In the genomic region with DNA sequence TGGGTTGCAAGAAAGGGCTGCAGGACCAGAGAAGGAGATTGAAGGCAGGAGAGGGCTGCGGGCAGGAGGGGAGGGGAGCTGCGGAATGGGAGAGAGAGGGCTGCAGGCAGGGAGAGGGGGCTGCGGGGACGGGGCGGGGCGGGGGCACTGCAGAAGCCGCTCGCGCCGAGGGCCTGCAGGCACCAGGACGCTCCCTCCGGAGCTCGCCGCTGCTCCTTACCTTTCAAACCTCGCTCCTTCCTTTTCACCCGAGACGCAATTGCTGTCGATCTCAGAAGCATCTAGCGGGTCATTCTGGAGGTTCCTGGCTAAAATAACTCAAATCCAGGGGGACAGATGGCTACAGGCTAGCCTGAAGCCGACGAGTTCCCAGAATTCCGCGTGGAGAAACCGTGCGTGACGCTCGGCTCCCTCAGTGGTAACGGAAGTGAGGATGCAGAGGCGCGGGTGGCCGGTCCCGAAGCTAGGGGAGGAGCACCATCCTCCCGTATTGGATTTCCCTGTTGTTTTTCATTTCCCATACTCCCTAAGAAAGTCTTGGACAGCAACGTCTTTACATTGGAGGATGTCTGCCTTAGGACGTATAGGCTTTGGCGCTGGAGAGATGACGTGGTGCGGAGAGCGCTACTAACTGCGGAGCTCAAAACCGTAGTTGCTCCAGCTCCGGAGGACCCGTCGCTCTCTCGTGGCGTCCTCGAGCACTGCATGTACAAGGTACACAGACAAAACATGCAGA, we compare ENCODE assay signal across 8 mouse cellular contexts. TPM values are rescaled to one million over a fixed set of nuclear protein-coding genes. Genes with fewer than 3 reads are reported as not detected.
A peak's percentile ranks its signal among the peaks of the same experiment; 100 is the strongest.
DNase-seq lines count a peak whose midpoint lies in the region; ATAC-seq lines count a peak whose summit lies in the region.

No protein-coding gene starts in this region.

- no peaks in the 10 kb centered on the region for H3K9me3 ChIP-seq in embryonic facial prominence, embryonic 12.5 days
- H3K9me3 ChIP-seq in limb, embryonic 10.5 days (replicated peaks), result no peaks in the 10 kb centered on the region
- no peaks in the 10 kb centered on the region for H3K9me3 ChIP-seq in midbrain, embryonic 12.5 days

- H3K4me1 ChIP-seq in embryonic facial prominence, embryonic 12.5 days, result peaks cover 9% of the 10 kb centered on the region; the same call in 1 of the 2 replicates
- H3K4me1 ChIP-seq in limb, embryonic 10.5 days, result peaks cover 19% of the 10 kb centered on the region
- H3K4me1 ChIP-seq in midbrain, embryonic 12.5 days, result peaks cover 14% of the 10 kb centered on the region

- peak overlapping the region; percentile 97 for H3K27ac ChIP-seq in embryonic facial prominence, embryonic 12.5 days
- H3K27ac ChIP-seq in limb, embryonic 10.5 days, result peak overlapping the region; percentile 96
- peak overlapping the region; percentile 94 for H3K27ac ChIP-seq in midbrain, embryonic 12.5 days (replicated peaks)

- H3K27me3 ChIP-seq in embryonic facial prominence, embryonic 12.5 days, result no peaks in the 10 kb centered on the region
- no peaks in the 10 kb centered on the region for H3K27me3 ChIP-seq in limb, embryonic 10.5 days (ENCODE audit: low read depth, poor library complexity, severe bottlenecking)
- H3K27me3 ChIP-seq in midbrain, embryonic 12.5 days, result no peaks in the 10 kb centered on the region

- ATAC-seq in embryonic facial prominence, embryonic 12.5 days (ENCODE audit: insufficient number of reproducible peaks, insufficient read depth, low FRiP score, low TSS enrichment), result peak; percentile 85
- peak; percentile 83 for ATAC-seq in midbrain, embryonic 12.5 days (ENCODE audit: low FRiP score, low read depth)

- peak overlapping the region; percentile 70 for H3K4me3 ChIP-seq in embryonic facial prominence, embryonic 12.5 days
- H3K4me3 ChIP-seq in limb, embryonic 10.5 days, result peak overlapping the region; percentile 78
- H3K4me3 ChIP-seq in midbrain, embryonic 12.5 days, result peak overlapping the region; percentile 78

- H3K9ac ChIP-seq in embryonic facial prominence, embryonic 12.5 days, result peak overlapping the region; percentile 83
- peak overlapping the region; percentile 76 for H3K9ac ChIP-seq in midbrain, embryonic 12.5 days (replicated peaks)

- peaks cover 52% of the 10 kb centered on the region for H3K36me3 ChIP-seq in embryonic facial prominence, embryonic 12.5 days
- H3K36me3 ChIP-seq in limb, embryonic 10.5 days, result peaks cover 64% of the 10 kb centered on the region
- H3K36me3 ChIP-seq in midbrain, embryonic 12.5 days, result peaks cover 44% of the 10 kb centered on the region

- peak overlapping the region; percentile 84 for H3K4me2 ChIP-seq in embryonic facial prominence, embryonic 12.5 days (replicated peaks)
- H3K4me2 ChIP-seq in midbrain, embryonic 12.5 days (replicated peaks), result peak overlapping the region; percentile 90

- under 1% methylated on average over 40 of the region's 47 CpGs for WGBS in embryonic facial prominence, embryonic 12.5 days
- under 1% methylated on average over 47 of the region's 47 CpGs for WGBS in limb, embryonic 10.5 days
- WGBS in midbrain, embryonic 12.5 days, result under 1% methylated on average over 43 of the region's 47 CpGs

- peak; percentile 91 for DNase-seq in 3T3-L1 (ENCODE audit: low read depth, low spot score)
- DNase-seq in adrenal gland, postnatal 36 days, result peak; percentile 73 to 78
- DNase-seq in heart, adult 11 months, result peak; percentile 97
- DNase-seq in kidney, adult 11 months, result peak; percentile 64
- DNase-seq in limb, embryonic 10.5 days (ENCODE audit: low spot score), result peak; percentile 84
- DNase-seq in skeletal muscle tissue, adult 2 months (ENCODE audit: low read depth, low spot score), result peak; percentile 53

RNA-seq across cellular contexts. Expression of a gene that starts 1.9 kb away (rescaled TPM):
- total RNA-seq in adrenal gland, postnatal 36 days (2021), result 10 to 100 TPM in 1 of 2 experiments, 1 to 10 TPM in 1; 8.8 to 10.3 TPM
- 57.7 and 63.1 TPM in 2 replicates for polyA plus RNA-seq in embryonic facial prominence, embryonic 12.5 days (2016; fragmentation: Nextera tagmentation; extraction: Ambion mirVana)
- polyA plus RNA-seq in limb, embryonic 10.5 days (2016; fragmentation: Nextera tagmentation; extraction: Ambion mirVana), result 41.4 and 54.7 TPM in 2 replicates
- 45.1 and 45.4 TPM in 2 replicates for polyA plus RNA-seq in midbrain, embryonic 12.5 days (2016; fragmentation: Nextera tagmentation; extraction: Ambion mirVana)

RNA-seq across cellular contexts. Expression of a gene that starts 17.3 kb away (rescaled TPM):
- 1 to 10 TPM; 3.1 to 4.0 TPM for total RNA-seq in adrenal gland, postnatal 36 days (2021)
- 15.8 and 16.4 TPM in 2 replicates for polyA plus RNA-seq in embryonic facial prominence, embryonic 12.5 days (2016; fragmentation: Nextera tagmentation; extraction: Ambion mirVana)
- polyA plus RNA-seq in limb, embryonic 10.5 days (2016; fragmentation: Nextera tagmentation; extraction: Ambion mirVana), result 12.1 and 15.9 TPM in 2 replicates
- polyA plus RNA-seq in midbrain, embryonic 12.5 days (2016; fragmentation: Nextera tagmentation; extraction: Ambion mirVana), result 16.6 and 18.1 TPM in 2 replicates

RNA-seq across cellular contexts. Expression of a gene that starts 28.9 kb away (rescaled TPM):
- 1 to 10 TPM; 4.7 to 5.2 TPM for total RNA-seq in adrenal gland, postnatal 36 days (2021)
- polyA plus RNA-seq in embryonic facial prominence, embryonic 12.5 days (2016; fragmentation: Nextera tagmentation; extraction: Ambion mirVana), result 10.0 and 12.0 TPM in 2 replicates
- polyA plus RNA-seq in limb, embryonic 10.5 days (2016; fragmentation: Nextera tagmentation; extraction: Ambion mirVana), result 8.7 and 10.8 TPM in 2 replicates
- 7.1 and 7.7 TPM in 2 replicates for polyA plus RNA-seq in midbrain, embryonic 12.5 days (2016; fragmentation: Nextera tagmentation; extraction: Ambion mirVana)

RNA-seq across cellular contexts. Expression of a gene that starts 34.6 kb away (rescaled TPM):
- under 1 TPM; 0.36 to 0.56 TPM for total RNA-seq in adrenal gland, postnatal 36 days (2021)
- 0.26 TPM in 1 of 2 replicates, not detected in the other for polyA plus RNA-seq in embryonic facial prominence, embryonic 12.5 days (2016; fragmentation: Nextera tagmentation; extraction: Ambion mirVana)
- polyA plus RNA-seq in limb, embryonic 10.5 days (2016; fragmentation: Nextera tagmentation; extraction: Ambion mirVana), result not detected in 2 replicates
- not detected in 2 replicates for polyA plus RNA-seq in midbrain, embryonic 12.5 days (2016; fragmentation: Nextera tagmentation; extraction: Ambion mirVana)

RNA-seq across cellular contexts. Expression of a gene that starts 44.5 kb away (rescaled TPM):
- 1 to 10 TPM; 2.0 to 2.1 TPM for total RNA-seq in adrenal gland, postnatal 36 days (2021)
- 5.3 and 5.6 TPM in 2 replicates for polyA plus RNA-seq in embryonic facial prominence, embryonic 12.5 days (2016; fragmentation: Nextera tagmentation; extraction: Ambion mirVana)
- polyA plus RNA-seq in limb, embryonic 10.5 days (2016; fragmentation: Nextera tagmentation; extraction: Ambion mirVana), result 2.6 and 3.2 TPM in 2 replicates
- 3.8 and 4.8 TPM in 2 replicates for polyA plus RNA-seq in midbrain, embryonic 12.5 days (2016; fragmentation: Nextera tagmentation; extraction: Ambion mirVana)

Comparison
In these comparisons a context has a peak if more than half of its experiments do, and no peak if none do; other contexts are left out.
1. Peak in every context shown above with its lines: DNase-seq, ATAC-seq, H3K4me3 ChIP-seq and H3K27ac ChIP-seq.